Mouse (Mus musculus) gonadal fat pad, adult 2 months (tissue): Measurements from ENCODE around the gene Map3k21. TPM values are rescaled to one million over a fixed set of nuclear protein-coding genes. Genes with fewer than 3 reads are reported as not detected.

ENCODE experiments used
- DNase-seq: peaks from one replicate; pipeline ENCODE4 v3.0.0-alpha.2; 2012; ENCODE audit warnings: low read depth
- polyA plus RNA-seq: library from polyadenylated mRNA; depleted of rRNA; stranded (reverse); fragments of >200 nt; gene quantifications from 2 replicates; pipeline ENCODE4 v1.2.3, GENCODE M21; 2012

Map3k21 gene
- polyA plus RNA-seq, 1 experiment, result 11.8 TPM

GRCm38 (mm10) chr8:125914386-125914785, 4.1 kb downstream of the Map3k21 start:
- no peak for DNase-seq

- DNase-seq, result peak; percentile 28
Measured at GRCm38 (mm10) chr8:125917013-125917412, 6.8 kb downstream of the Map3k21 start.

GRCm38 (mm10) chr8:125918719-125919118, 8.5 kb downstream of the Map3k21 start:
- DNase-seq, result no peak

GRCm38 (mm10) chr8:125919560-125919959, 9.3 kb downstream of the Map3k21 start:
- no peak for DNase-seq

GRCm38 (mm10) chr8:125920281-125920680, 10.0 kb downstream of the Map3k21 start:
- no peak for DNase-seq

- DNase-seq, result no peak
Measured at GRCm38 (mm10) chr8:125920761-125921160, 10.5 kb downstream of the Map3k21 start.

- DNase-seq, result no peak
Measured at GRCm38 (mm10) chr8:125922333-125922732, 12.1 kb downstream of the Map3k21 start.

GRCm38 (mm10) chr8:125926636-125927035, 16.4 kb downstream of the Map3k21 start:
- no peak for DNase-seq

GRCm38 (mm10) chr8:125930276-125931046, 20.2 kb downstream of the Map3k21 start:
- no peak for DNase-seq

GRCm38 (mm10) chr8:125931822-125932221, 21.6 kb downstream of the Map3k21 start:
- DNase-seq, result no peak

GRCm38 (mm10) chr8:125935649-125936048, 25.4 kb downstream of the Map3k21 start:
- DNase-seq, result no peak

GRCm38 (mm10) chr8:125944511-125944910, 34.3 kb downstream of the Map3k21 start:
- DNase-seq, result no peak

- DNase-seq, result no peak
Measured at GRCm38 (mm10) chr8:125948696-125949308, 38.6 kb downstream of the Map3k21 start.

- DNase-seq, result peak; percentile 55
Measured at GRCm38 (mm10) chr8:125950007-125950940, 40.0 kb downstream of the Map3k21 start.

GRCm38 (mm10) chr8:125955671-125956070, 45.4 kb downstream of the Map3k21 start:
- no peak for DNase-seq

- DNase-seq, result no peak
Measured at GRCm38 (mm10) chr8:125956796-125957195, 46.5 kb downstream of the Map3k21 start.

- no peak for DNase-seq
Measured at GRCm38 (mm10) chr8:125957226-125957993, 47.2 kb downstream of the Map3k21 start.

GRCm38 (mm10) chr8:125957994-125958368, 47.7 kb downstream of the Map3k21 start:
- DNase-seq, result no peak

- no peak for DNase-seq
Measured at GRCm38 (mm10) chr8:125959363-125959771, 49.1 kb downstream of the Map3k21 start.

GRCm38 (mm10) chr8:125960037-125960436, 49.8 kb downstream of the Map3k21 start:
- no peak for DNase-seq

GRCm38 (mm10) chr8:125961790-125962189, 51.5 kb downstream of the Map3k21 start:
- DNase-seq, result no peak
